Mouse (Mus musculus) layer of hippocampus, adult 11-12 months (tissue): ENCODE measurements around the gene Repin1.
A peak's percentile ranks its signal among the peaks of the same experiment; 100 is the strongest.
"Not testable (repeated sequence)": the region's sequence is repeated elsewhere in the genome, so short reads cannot be mapped to it uniquely, and the experiment has no call there.

Experiments
- DNase-seq: peaks from one replicate; pipeline ENCODE4 v3.0.0; 2022; ENCODE audit warnings: low spot score

Repin1 gene

GRCm38 (mm10) chr6:48581257-48581656 lies 12.4 kb upstream of the Repin1 start:
- DNase-seq: no peak

DNA sequence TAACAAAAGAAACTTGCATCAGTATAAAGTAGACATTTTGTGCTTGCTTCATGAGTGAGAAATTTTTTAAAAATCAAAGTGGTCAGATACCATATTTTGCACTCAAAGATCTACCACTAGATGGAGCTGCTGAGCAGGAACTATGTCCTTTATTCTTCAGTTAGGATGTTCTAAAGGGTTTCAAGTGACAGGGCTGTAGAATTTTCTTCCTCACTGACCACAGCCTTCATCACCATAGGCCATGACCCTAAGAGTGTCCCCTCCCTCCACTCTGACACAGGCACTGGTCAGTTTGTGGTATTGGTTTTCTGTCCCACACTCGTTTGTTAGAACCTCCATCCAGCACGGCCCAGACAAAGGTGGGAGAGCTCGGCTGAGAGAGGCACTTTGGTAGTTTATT lies 11.6 kb upstream of the Repin1 start:
- peak; percentile 68 for DNase-seq

- DNase-seq: no peak
Measured at GRCm38 (mm10) chr6:48589194-48589750, 4.4 kb upstream of the Repin1 start, which contains the start of gene Gm45021. Gm45021 (plus strand) TSS chr6:48589610.

GRCm38 (mm10) chr6:48591221-48591845 lies 2.4 kb upstream of the Repin1 start:
- no peak for DNase-seq

DNA sequence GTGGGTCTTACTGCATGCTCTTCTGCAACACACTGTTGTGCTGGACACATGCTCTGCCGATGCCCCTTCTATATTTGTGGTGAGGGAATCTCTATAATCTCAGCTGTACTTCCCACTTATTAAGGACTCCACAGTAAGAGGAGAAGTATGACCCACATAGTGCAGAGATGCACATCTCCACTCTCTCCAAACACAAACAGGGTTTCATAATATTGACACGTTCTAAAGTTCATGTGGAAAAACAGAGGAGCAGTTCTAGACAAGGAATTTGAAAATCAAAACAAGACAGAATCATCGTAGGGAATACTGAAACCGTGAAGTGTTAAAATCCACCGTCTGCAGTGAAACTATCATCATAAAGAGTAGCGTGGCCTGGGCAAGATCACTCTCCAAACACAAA lies 1.8 kb upstream of the Repin1 start:
- no peak for DNase-seq

GRCm38 (mm10) chr6:48594043-48594738 lies 508 bp downstream of the Repin1 start:
- DNase-seq: peak; percentile 61

GRCm38 (mm10) chr6:48595278-48595677 lies 1.6 kb downstream of the Repin1 start:
- DNase-seq: no peak

DNA sequence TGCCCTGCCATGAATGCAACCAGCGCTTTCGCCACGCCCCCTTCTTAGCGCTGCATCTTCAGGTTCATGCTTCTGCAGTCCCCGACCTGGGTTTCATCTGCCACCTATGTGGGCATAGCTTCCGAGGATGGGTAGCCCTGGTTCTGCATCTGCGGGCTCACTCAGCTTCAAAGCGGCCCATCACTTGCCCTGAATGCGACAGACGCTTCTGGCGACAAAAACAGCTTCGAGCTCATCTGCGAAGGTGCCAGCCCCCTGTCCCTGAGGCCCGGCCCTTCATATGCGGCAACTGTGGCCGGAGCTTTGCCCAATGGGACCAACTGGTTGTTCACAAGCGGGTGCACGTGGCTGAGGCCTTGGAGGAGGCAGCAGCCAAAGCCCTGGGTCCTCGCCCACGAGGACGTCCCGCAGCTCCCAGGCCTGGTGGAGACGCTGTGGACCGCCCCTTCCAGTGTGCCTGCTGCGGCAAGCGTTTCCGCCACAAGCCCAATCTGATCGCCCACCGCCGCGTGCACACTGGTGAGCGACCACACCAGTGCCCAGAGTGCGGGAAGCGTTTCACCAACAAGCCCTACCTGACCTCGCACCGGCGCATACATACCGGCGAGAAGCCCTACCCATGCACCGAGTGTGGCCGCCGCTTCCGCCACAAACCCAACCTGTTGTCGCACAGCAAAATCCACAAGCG lies 3.0 kb downstream of the Repin1 start:
- no peak for DNase-seq

- DNase-seq: no peak
Measured at GRCm38 (mm10) chr6:48597233-48597625, 3.5 kb downstream of the Repin1 start.

DNA sequence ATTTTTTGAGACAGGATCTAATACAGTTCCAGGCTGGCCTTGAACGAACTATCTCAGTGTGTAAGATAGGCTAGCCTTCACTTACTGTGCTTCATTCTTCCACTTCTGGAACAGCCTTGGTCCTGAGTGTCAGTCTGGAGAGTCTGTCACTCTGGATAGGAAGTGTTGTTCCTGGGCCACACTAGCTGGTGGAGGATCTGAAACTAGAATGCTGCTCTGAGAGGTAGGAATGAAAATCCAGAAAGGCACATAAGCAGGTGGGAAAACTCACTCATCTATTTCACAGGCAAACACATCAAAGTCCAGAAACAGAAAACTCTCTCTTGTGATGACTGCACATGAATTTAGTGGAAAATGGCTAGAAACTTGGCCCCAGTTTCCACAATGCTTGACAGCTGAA lies 6.9 kb downstream of the Repin1 start:
- DNase-seq: no peak

- DNase-seq: peak; percentile 97
Measured at GRCm38 (mm10) chr6:48601271-48602079, 7.8 kb downstream of the Repin1 start, which contains the start of gene Zfp775. Zfp775 (plus strand) TSS chr6:48602063.

DNA sequence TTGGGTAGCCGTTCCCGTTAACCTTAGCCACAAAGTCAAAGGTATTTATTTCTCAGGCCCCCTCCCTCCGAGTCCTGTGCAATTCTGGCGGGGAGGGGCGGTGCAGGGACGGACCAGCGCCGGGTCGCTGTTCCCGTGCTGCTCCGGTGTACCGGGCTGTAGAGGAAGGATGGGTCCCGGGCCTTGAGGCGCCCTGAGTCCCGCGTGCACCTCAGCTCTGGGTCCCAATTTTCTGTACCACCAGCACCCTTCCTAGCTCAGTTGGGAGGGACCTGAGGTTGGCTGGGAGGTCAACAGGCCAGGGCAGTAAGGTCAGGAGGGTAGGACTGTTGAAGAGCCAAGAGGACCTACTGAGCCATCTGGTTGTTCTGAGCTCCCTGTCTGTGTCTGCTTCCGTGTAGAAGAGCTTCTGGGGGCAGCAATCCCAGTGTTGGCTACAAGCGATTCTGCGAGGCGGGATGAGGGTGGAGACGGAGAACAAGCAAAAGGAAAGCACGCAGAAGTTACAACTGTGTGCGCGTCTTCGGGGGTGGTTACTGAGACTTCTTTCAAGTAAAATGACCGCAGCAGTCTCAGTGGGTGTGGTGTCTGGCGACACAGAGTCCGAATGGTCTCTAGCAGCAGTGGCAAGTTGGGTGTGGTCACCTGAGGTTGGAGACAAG lies 8.5 kb downstream of the Repin1 start:
- no peak for DNase-seq

- DNase-seq: no peak
Measured at GRCm38 (mm10) chr6:48608124-48608523, 14.4 kb downstream of the Repin1 start.

- DNase-seq: no peak
Measured at GRCm38 (mm10) chr6:48609512-48609911, 15.8 kb downstream of the Repin1 start.

DNA sequence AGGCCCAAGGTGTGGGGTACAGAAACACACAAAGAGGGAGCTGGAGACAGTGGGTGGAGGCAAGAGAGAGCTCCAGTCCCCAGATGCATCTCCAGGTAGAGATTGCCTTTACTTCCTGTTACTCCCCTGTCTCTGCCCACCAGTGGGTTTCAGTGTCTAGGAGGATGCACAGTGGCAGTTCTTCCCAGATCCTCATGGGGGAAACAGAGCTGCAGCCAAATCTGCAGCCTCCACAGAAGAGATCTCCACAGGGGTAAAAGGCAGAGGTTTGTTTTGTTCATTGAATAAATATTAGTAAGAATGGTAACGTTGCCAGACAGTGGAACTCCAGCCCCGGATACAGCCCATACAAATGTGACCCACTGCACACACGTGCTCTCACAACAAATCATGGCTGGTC lies 17.0 kb downstream of the Repin1 start:
- no peak for DNase-seq

DNA sequence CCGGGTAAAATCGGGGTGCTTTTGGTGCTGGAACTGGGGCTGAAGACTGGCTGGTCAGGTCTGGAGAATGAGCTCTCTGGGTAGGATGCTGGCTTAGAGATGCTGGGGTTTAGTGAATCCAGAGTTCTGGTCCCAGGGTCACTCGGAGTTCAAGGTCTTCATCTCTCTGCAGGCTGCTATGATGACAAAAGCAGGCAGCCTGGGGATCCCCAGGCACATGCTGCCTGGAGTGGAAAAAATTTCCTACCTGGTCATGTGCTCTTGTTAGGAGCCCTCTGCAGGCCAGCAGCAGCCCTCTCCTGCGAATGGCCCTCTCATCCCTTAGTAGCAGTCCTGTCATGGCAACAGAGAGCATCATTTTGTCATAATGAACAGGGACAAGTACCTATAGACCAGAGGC lies 19.8 kb downstream of the Repin1 start:
- no peak for DNase-seq

DNA sequence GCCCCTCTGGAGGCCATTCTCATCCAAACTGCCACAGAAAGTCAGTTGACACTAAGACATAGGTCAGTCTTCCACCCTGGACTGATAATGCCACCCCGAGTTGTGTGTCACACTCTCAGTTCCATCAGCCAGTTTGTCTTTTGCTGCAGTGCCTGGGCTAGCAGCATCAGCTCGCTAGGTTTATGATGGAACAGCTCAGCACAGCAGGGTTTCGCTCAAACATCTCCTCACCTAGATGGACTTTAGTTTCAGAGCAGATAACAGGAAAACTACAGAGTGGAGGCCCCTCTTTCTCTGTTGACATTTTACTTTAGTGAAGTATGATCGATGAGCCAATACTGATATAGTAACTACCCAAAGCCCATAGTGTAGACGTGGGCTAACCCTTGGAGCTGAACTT lies 21.1 kb downstream of the Repin1 start:
- DNase-seq: no peak

- no peak for DNase-seq
Measured at GRCm38 (mm10) chr6:48620031-48620430, 26.3 kb downstream of the Repin1 start.

- not testable (repeated sequence) for DNase-seq
Measured at GRCm38 (mm10) chr6:48622186-48622843, 28.6 kb downstream of the Repin1 start.

DNA sequence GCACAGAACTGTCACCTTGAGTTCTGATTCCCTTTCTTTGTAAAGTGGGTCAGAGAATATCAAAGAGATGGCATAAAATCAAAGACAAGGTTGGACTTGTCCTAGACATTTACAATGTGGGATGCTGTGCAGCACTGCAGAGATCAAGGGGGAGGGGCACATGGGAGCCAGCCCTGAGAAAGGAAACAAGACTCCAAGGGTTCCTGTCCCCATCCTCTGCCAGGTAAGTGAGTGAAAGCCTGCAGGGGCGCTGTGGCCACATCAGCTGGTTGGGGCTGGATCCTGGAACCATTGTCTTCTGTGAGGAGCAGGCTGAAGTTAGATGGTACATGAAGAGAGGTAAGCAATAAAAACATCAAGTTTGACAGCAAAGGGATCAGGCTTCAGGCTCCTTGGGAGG lies 29.8 kb downstream of the Repin1 start:
- no peak for DNase-seq

- DNase-seq: no peak
Measured at GRCm38 (mm10) chr6:48626464-48626863, 32.8 kb downstream of the Repin1 start, which contains the start of gene AI854703. AI854703 (plus strand) TSS chr6:48626764.
